In the genomic region with DNA sequence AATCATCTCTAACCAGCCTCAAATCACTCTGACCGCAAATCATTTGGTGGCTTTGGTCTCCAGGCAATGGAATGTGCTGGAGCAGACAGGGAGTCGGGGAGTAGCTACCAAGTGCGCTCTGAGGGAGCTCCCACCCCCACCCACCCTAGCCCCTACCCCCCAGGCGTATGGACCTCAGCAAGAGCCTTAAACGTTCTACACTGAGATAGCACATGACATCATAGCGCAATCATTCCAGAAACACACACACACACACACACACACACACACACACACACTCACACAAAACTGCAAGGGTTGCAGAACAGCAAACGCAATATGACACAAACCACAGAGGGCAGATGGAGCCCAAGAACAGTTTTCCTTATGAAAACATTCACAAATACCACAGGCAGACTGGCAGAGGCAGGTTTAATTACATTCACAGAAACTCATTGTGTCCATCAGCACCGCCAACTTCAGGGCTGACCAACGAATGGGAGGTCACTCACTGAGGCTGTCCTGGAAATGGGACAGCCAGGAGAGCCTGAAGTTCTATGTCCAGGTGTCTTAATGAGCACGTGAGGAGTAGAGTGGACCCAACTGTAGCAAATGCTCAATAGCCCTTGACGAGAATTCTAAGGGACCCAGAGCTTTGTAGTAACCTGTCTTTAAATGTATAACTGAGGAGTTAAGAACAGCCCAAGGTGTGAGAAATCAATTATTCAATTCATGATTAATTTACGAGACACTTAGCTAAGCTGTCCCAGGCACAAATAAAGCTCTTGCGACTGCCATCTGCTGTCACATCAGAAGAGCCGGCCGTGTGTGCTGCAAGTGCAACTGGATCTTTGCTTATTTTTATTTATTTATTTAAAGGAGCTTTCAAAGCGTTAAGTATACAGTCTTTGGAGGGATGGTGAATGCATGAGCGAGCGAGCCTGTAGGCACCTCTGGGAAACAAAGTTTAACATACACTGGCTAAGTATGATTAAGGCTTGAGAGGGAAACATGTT, we compare ENCODE assay signal across 10 mouse cellular contexts.
DNase-seq lines count a peak whose midpoint lies in the region; ATAC-seq and TF ChIP-seq lines count a peak whose summit lies in the region.
"Had no signal": no experiment of that assay in that cellular context is flagged by ENCODE, and none has a peak within 500 bp of the region (broad histone marks: within the 10 kb centered on the region; RNA-seq: fewer than 3 reads in every experiment).

No protein-coding gene starts in this region.

- H3K4me3 ChIP-seq in embryonic fibroblast, embryonic 13.5 days (ENCODE audit: insufficient read depth, low read length) = no peak overlapping the region
- H3K4me3 ChIP-seq in intestine, embryonic 16.5 days (ENCODE audit: low read length) = no peak overlapping the region; the same call in 1 of the 2 replicates

- no peak for TF ChIP-seq POLR2A in embryonic fibroblast, embryonic 13.5 days (IDR thresholded peaks at IDR 0.05; ENCODE audit: low read depth, low read length)

- 34% methylated on average over 18 of the region's 18 CpGs for WGBS in intestine, embryonic 16.5 days

- H3K9ac ChIP-seq in intestine, embryonic 16.5 days (ENCODE audit: low read depth, low read length) = no peak overlapping the region

- H3K27me3 ChIP-seq in intestine, embryonic 16.5 days (replicated peaks; ENCODE audit: control insufficient read depth, insufficient read depth, low read length) = no peaks in the 10 kb centered on the region

- peaks cover 19% of the 10 kb centered on the region for H3K4me1 ChIP-seq in embryonic fibroblast, embryonic 13.5 days (ENCODE audit: control insufficient read depth, insufficient read depth, low read length)
- H3K4me1 ChIP-seq in intestine, embryonic 16.5 days (ENCODE audit: control insufficient read depth, insufficient read depth, low read length) = peaks cover 7% of the 10 kb centered on the region

- no peak for TF ChIP-seq CTCF in embryonic fibroblast, embryonic 13.5 days (IDR thresholded peaks at IDR 0.05; ENCODE audit: borderline replicate concordance, insufficient read depth, low read length)

- peak overlapping the region; percentile 88 for H3K27ac ChIP-seq in embryonic fibroblast, embryonic 13.5 days (ENCODE audit: insufficient read depth, low read length)
- no peak overlapping the region for H3K27ac ChIP-seq in intestine, embryonic 16.5 days (ENCODE audit: low read length)
- H3K27ac ChIP-seq: macrophage had no signal

- 0 out of 2 replicates have a peak overlapping the region, but pooled peaks have one; percentile 24 for H3K4me2 ChIP-seq in intestine, embryonic 16.5 days (ENCODE audit: low read depth, low read length)

- H3K36me3 ChIP-seq in intestine, embryonic 16.5 days (ENCODE audit: control insufficient read depth, insufficient read depth, low read length) = no peaks in the 10 kb centered on the region

- peak; percentile 30 to 45 for DNase-seq in kidney, postnatal 4 days
- DNase-seq in kidney, adult 18-20 months = no peak
- peak; percentile 52 for DNase-seq in retina, postnatal 1 day
- no peak for DNase-seq in ovary, postnatal 36 days (ENCODE audit: low spot score)
- no peak for DNase-seq in adrenal gland, adult (ENCODE audit: inconsistent age in 2 of 2, low spot score in 1 of 2)
- DNase-seq in spleen, postnatal 14 days (ENCODE audit: low spot score in 2 of 2) = no peak
- DNase-seq: gastrocnemius, postnatal 14 days had no signal

- ATAC-seq in intestine, embryonic 16.5 days = no peak

- no peaks in the 10 kb centered on the region for H3K9me3 ChIP-seq in intestine, embryonic 16.5 days (ENCODE audit: control insufficient read depth, low read length)

Comparison
In these comparisons a context has a peak if more than half of its experiments do, and no peak if none do; other contexts are left out.
1. DNase-seq: peak in kidney, postnatal 4 days (2 of 2) and retina, postnatal 1 day (single experiment); none in kidney, adult 18-20 months (single experiment), ovary, postnatal 36 days (single experiment), adrenal gland, adult (0 of 2) and spleen, postnatal 14 days (0 of 2).